Mouse (Mus musculus) left cerebral cortex, postnatal 36 days (tissue): ENCODE data around the gene Snrpd3. TPM values are rescaled to one million over a fixed set of nuclear protein-coding genes. Genes with fewer than 3 reads are reported as not detected.
"Not testable (repeated sequence)": the region's sequence is repeated elsewhere in the genome, so short reads cannot be mapped to it uniquely, and the experiment has no call there.

Experiments
- DNase-seq, 2 experiments: peaks; one replicate each; pipeline ENCODE4 v3.0.0; 2021 to 2022; ENCODE audit warnings: low spot score in 2 of 2, mixed read lengths in 1 of 2
- intact Hi-C: fragments of 180-260 bp; cut with DNase I; formaldehyde crosslinking; loops from one replicate; pipeline ENCODE4 v1.15.1; 2025
- total RNA-seq, 2 experiments: library from RNA; stranded (reverse); gene quantifications; 2 replicates each; pipeline ENCODE4 v1.2.3; 2021

The Snrpd3 gene
- total RNA-seq, 2 experiments from 2014 or later, result 65.9 to 68.9 TPM

- no peak for DNase-seq
- intact Hi-C loops, result no loop called here
Observed at GRCm38 (mm10) chr10:75521643-75522042, 4.3 kb downstream of the Snrpd3 start.

GRCm38 (mm10) chr10:75525450-75525849 lies 8.1 kb downstream of the Snrpd3 start:
- DNase-seq, intact Hi-C loops: not testable (repeated sequence)

- intact Hi-C loops, result no loop called here
- no peak for DNase-seq
Observed at GRCm38 (mm10) chr10:75530322-75530721, 13.0 kb downstream of the Snrpd3 start.

GRCm38 (mm10) chr10:75531532-75532090 lies 14.3 kb downstream of the Snrpd3 start:
- no peak for DNase-seq
- intact Hi-C loops, result no loop called here

GRCm38 (mm10) chr10:75534216-75534615 lies 16.9 kb downstream of the Snrpd3 start:
- intact Hi-C loops, result no loop called here
- DNase-seq, result no peak

- DNase-seq, result no peak
- intact Hi-C loops, result no loop called here
Observed at GRCm38 (mm10) chr10:75534934-75535333, 17.6 kb downstream of the Snrpd3 start.

GRCm38 (mm10) chr10:75535423-75535822 lies 18.1 kb downstream of the Snrpd3 start:
- intact Hi-C loops, result no loop called here
- DNase-seq, result no peak

GRCm38 (mm10) chr10:75536123-75536522 lies 18.8 kb downstream of the Snrpd3 start:
- DNase-seq, result no peak
- intact Hi-C loops, result no loop called here

- DNase-seq, result peak in 1 of 2 experiments; percentile 1
- intact Hi-C loops, result no loop called here
Observed at GRCm38 (mm10) chr10:75547901-75548300, 30.6 kb downstream of the Snrpd3 start.

GRCm38 (mm10) chr10:75548486-75548885 lies 31.1 kb downstream of the Snrpd3 start:
- peak in 1 of 2 experiments; percentile 2 for DNase-seq
- intact Hi-C loops, result no loop called here

- intact Hi-C loops, result no loop called here
- DNase-seq, result peak in 1 of 2 experiments; percentile 3
Observed at GRCm38 (mm10) chr10:75549886-75550285, 32.5 kb downstream of the Snrpd3 start.

- intact Hi-C loops, result no loop called here
- DNase-seq, result peak in 1 of 2 experiments; percentile 2
Observed at GRCm38 (mm10) chr10:75551175-75551574, 33.8 kb downstream of the Snrpd3 start.

- peak in 1 of 2 experiments; percentile 0 for DNase-seq
- intact Hi-C loops, result no loop called here
Observed at GRCm38 (mm10) chr10:75552106-75552505, 34.8 kb downstream of the Snrpd3 start.

- intact Hi-C loops, result no loop called here
- peak in 1 of 2 experiments; percentile 2 for DNase-seq
Observed at GRCm38 (mm10) chr10:75552701-75553450, 35.5 kb downstream of the Snrpd3 start.

- intact Hi-C loops, result no loop called here
- no peak for DNase-seq
Observed at GRCm38 (mm10) chr10:75554090-75554489, 36.7 kb downstream of the Snrpd3 start.

GRCm38 (mm10) chr10:75555557-75555956 lies 38.2 kb downstream of the Snrpd3 start:
- intact Hi-C loops, result no loop called here
- DNase-seq, result no peak

GRCm38 (mm10) chr10:75556026-75556425 lies 38.7 kb downstream of the Snrpd3 start:
- DNase-seq, result peak; percentile 60 to 69
- intact Hi-C loops, result no loop called here

- DNase-seq, result peak; percentile 25 to 48
- intact Hi-C loops, result no loop called here
Observed at GRCm38 (mm10) chr10:75558515-75558914, 41.2 kb downstream of the Snrpd3 start.

GRCm38 (mm10) chr10:75559041-75559675 lies 41.8 kb downstream of the Snrpd3 start:
- intact Hi-C loops, result no loop called here
- DNase-seq, result peak in 1 of 2 experiments; percentile 21

- DNase-seq, result peak; percentile 51 to 62
- intact Hi-C loops, result no loop called here
Observed at GRCm38 (mm10) chr10:75559676-75560548, 42.6 kb downstream of the Snrpd3 start, which contains the start of gene Lrrc75b. TSS of gene Lrrc75b (minus strand) at chr10:75560330.
